Mouse (Mus musculus) liver, embryonic 11.5 days (tissue): Measurements from ENCODE around the gene Rhbdf2. TPM values are rescaled to one million over a fixed set of nuclear protein-coding genes. Genes with fewer than 3 reads are reported as not detected.

ENCODE experiments used
- ATAC-seq: fragments of 200-750 bp; cut with Nextera tagmentation; replicated peaks from 2 replicates; pipeline ENCODE4 v1.8.0; 2017; ENCODE audit warnings: moderate number of reproducible peaks, mild to moderate bottlenecking, moderate TSS enrichment, moderate library complexity; ENCODE audit not compliant: low FRiP score
- DNase-seq: peaks from one replicate; pipeline ENCODE4 v3.0.0-alpha.2; 2017; ENCODE audit warnings: low spot score
- H3K27ac ChIP-seq: fragments of 300-500 bp; sonication (generic); 2 replicates; pipeline ENCODE4 v1.5.1; 2014; ENCODE audit warnings: mild to moderate bottlenecking, low read depth, low read length, control low read depth
- H3K27me3 ChIP-seq: fragments of 300-500 bp; sonication (generic); replicated peaks from 2 replicates; pipeline ENCODE4 v1.6.1; 2014; ENCODE audit warnings: low read length, mixed read lengths; ENCODE audit not compliant: control insufficient read depth, insufficient read depth
- H3K36me3 ChIP-seq: fragments of 300-500 bp; sonication (generic); 2 replicates; pipeline ENCODE4 v1.6.1; 2014; ENCODE audit warnings: mild to moderate bottlenecking, low read length, moderate library complexity, mixed read lengths; ENCODE audit not compliant: control insufficient read depth, insufficient read depth
- H3K4me1 ChIP-seq: fragments of 300-500 bp; sonication (generic); replicated peaks from 2 replicates; pipeline ENCODE4 v1.6.1; 2014; ENCODE audit warnings: low read length, mixed read lengths; ENCODE audit not compliant: control insufficient read depth, insufficient read depth
- H3K4me2 ChIP-seq: fragments of 300-500 bp; sonication (generic); 2 replicates; pipeline ENCODE4 v1.6.1; 2014; ENCODE audit warnings: mild to moderate bottlenecking, control low read depth, moderate library complexity
- H3K4me3 ChIP-seq: fragments of 300-500 bp; sonication (generic); 2 replicates; pipeline ENCODE4 v1.5.1; 2014; ENCODE audit warnings: low read depth, low read length, control low read depth
- H3K9ac ChIP-seq: fragments of 300-500 bp; sonication (generic); 2 replicates; pipeline ENCODE4 v1.6.1; 2014; ENCODE audit warnings: low read depth, low read length, control low read depth
- H3K9me3 ChIP-seq: fragments of 300-500 bp; sonication (generic); 2 replicates; pipeline ENCODE4 v1.6.1; 2016; ENCODE audit warnings: low read length, inconsistent platforms, mixed read lengths; ENCODE audit not compliant: control insufficient read depth
- WGBS: fragments of 180-500 bp; shearing (Covaris S2); extraction: QIAGEN DNeasy Blood & Tissue Kit; methylation state at CpG from one replicate; pipeline ENCODE4 v1.1.7; 2014; 5-methylcytosine and 5-hydroxymethylcytosine counted together
- polyA plus RNA-seq: library from polyadenylated mRNA; unstranded; fragments of >200 nt; fragmentation: Nextera tagmentation; extraction: Ambion mirVana; gene quantifications from 2 replicates; pipeline ENCODE4 v1.2.1, GENCODE M21; 2014

The Rhbdf2 gene
- polyA plus RNA-seq, 1 experiment from 2014 or later = 10.6 TPM

GRCm38 (mm10) chr11:116665289-116665688 lies 38.5 kb upstream of the Rhbdf2 start:
- no peak overlapping the region for H3K9ac ChIP-seq
- no peak overlapping the region for H3K4me2 ChIP-seq
- DNase-seq (no peak), ATAC-seq (no peak)
- H3K4me1 ChIP-seq = peaks cover 31% of the 10 kb centered on the region
- H3K4me3 ChIP-seq = no peak overlapping the region
- no peak overlapping the region for H3K27ac ChIP-seq
- peaks cover 18% of the 10 kb centered on the region for H3K27me3 ChIP-seq
- H3K9me3 ChIP-seq = no peaks in the 10 kb centered on the region
- no peaks in the 10 kb centered on the region for H3K36me3 ChIP-seq
- WGBS = 69% methylated on average over 10 of the region's 10 CpGs

- 58% methylated on average over 8 of the region's 8 CpGs for WGBS
- no peak overlapping the region for H3K27ac ChIP-seq
- no peak overlapping the region for H3K4me3 ChIP-seq
- H3K9me3 ChIP-seq = no peaks in the 10 kb centered on the region
- no peak for ATAC-seq
- no peak overlapping the region for H3K9ac ChIP-seq
- no peaks in the 10 kb centered on the region for H3K36me3 ChIP-seq
- H3K4me2 ChIP-seq = no peak overlapping the region
- H3K27me3 ChIP-seq = peaks cover 18% of the 10 kb centered on the region
- H3K4me1 ChIP-seq = peaks cover 36% of the 10 kb centered on the region
- no peak for DNase-seq
Observed at GRCm38 (mm10) chr11:116661948-116662377, 35.1 kb upstream of the Rhbdf2 start.

GRCm38 (mm10) chr11:116661291-116661947 lies 34.6 kb upstream of the Rhbdf2 start:
- DNase-seq (no peak), ATAC-seq (no peak)
- H3K27me3 ChIP-seq = peaks cover 18% of the 10 kb centered on the region
- H3K27ac ChIP-seq = no peak overlapping the region
- WGBS = 29% methylated on average over 13 of the region's 13 CpGs
- no peak overlapping the region for H3K9ac ChIP-seq
- no peaks in the 10 kb centered on the region for H3K36me3 ChIP-seq
- no peak overlapping the region for H3K4me3 ChIP-seq
- H3K4me1 ChIP-seq = peaks cover 37% of the 10 kb centered on the region
- no peak overlapping the region for H3K4me2 ChIP-seq
- H3K9me3 ChIP-seq = no peaks in the 10 kb centered on the region

- DNase-seq = no peak
- peaks cover 35% of the 10 kb centered on the region for H3K4me1 ChIP-seq
Observed at GRCm38 (mm10) chr11:116660181-116660580, 33.4 kb upstream of the Rhbdf2 start.

GRCm38 (mm10) chr11:116659027-116659621 lies 32.3 kb upstream of the Rhbdf2 start:
- no peak overlapping the region for H3K4me3 ChIP-seq
- WGBS = 70% methylated on average over 15 of the region's 15 CpGs
- H3K4me1 ChIP-seq = peaks cover 36% of the 10 kb centered on the region
- no peak overlapping the region for H3K9ac ChIP-seq
- H3K9me3 ChIP-seq = no peaks in the 10 kb centered on the region
- ATAC-seq (no peak), DNase-seq (no peak)
- H3K4me2 ChIP-seq = no peak overlapping the region
- no peaks in the 10 kb centered on the region for H3K36me3 ChIP-seq
- no peak overlapping the region; the same call in 1 of the 2 replicates for H3K27ac ChIP-seq
- H3K27me3 ChIP-seq = peaks cover 30% of the 10 kb centered on the region

More at GRCm38 (mm10) chr11:116660181-116660580, 33.4 kb upstream of the Rhbdf2 start:
- Histone ChIP-seq H3K4me3 (no peak overlapping the region), H3K9me3 (no peaks in the 10 kb centered on the region), H3K36me3 (no peaks in the 10 kb centered on the region), H3K9ac (no peak overlapping the region), H3K27me3 (peaks cover 20% of the 10 kb centered on the region), H3K27ac (no peak overlapping the region), H3K4me2 (no peak overlapping the region)
- 72% methylated on average over 9 of the region's 9 CpGs for WGBS
- no peak for ATAC-seq

- Histone ChIP-seq H3K27ac (peak overlapping the region; percentile 65), H3K9ac (peak overlapping the region; percentile 44), H3K27me3 (peaks cover 34% of the 10 kb centered on the region), H3K9me3 (no peaks in the 10 kb centered on the region), H3K4me3 (no peak overlapping the region), H3K36me3 (no peaks in the 10 kb centered on the region), H3K4me1 (peaks cover 37% of the 10 kb centered on the region), H3K4me2 (peak overlapping the region; percentile 57; the same call in 1 of the 2 replicates)
- no peak for ATAC-seq
- DNase-seq = no peak
- 67% methylated on average over 10 of the region's 10 CpGs for WGBS
Observed at GRCm38 (mm10) chr11:116658238-116658637, 31.4 kb upstream of the Rhbdf2 start.

GRCm38 (mm10) chr11:116657311-116658223 lies 30.7 kb upstream of the Rhbdf2 start:
- peaks cover 31% of the 10 kb centered on the region for H3K4me1 ChIP-seq
- DNase-seq = peak; percentile 79
- ATAC-seq = peak; percentile 95

GRCm38 (mm10) chr11:116656348-116657191 lies 29.8 kb upstream of the Rhbdf2 start:
- Histone ChIP-seq H3K36me3 (no peaks in the 10 kb centered on the region), H3K9me3 (no peaks in the 10 kb centered on the region), H3K4me2 (peak overlapping the region; percentile 57), H3K9ac (peak overlapping the region; percentile 20), H3K27me3 (peaks cover 41% of the 10 kb centered on the region), H3K4me1 (peaks cover 34% of the 10 kb centered on the region), H3K27ac (no peak overlapping the region; the same call in 1 of the 2 replicates), H3K4me3 (no peak overlapping the region)
- 83% methylated on average over 16 of the region's 16 CpGs for WGBS
- DNase-seq (no peak), ATAC-seq (no peak)

More at GRCm38 (mm10) chr11:116657311-116658223, 30.7 kb upstream of the Rhbdf2 start:
- peak overlapping the region; percentile 27 for H3K4me3 ChIP-seq
- peak overlapping the region; percentile 65 for H3K27ac ChIP-seq
- peaks cover 39% of the 10 kb centered on the region for H3K27me3 ChIP-seq
- WGBS = 9% methylated on average over 22 of the region's 22 CpGs
- H3K4me2 ChIP-seq = peak overlapping the region; percentile 57
- peak overlapping the region; percentile 44 for H3K9ac ChIP-seq
- no peaks in the 10 kb centered on the region for H3K36me3 ChIP-seq
- H3K9me3 ChIP-seq = no peaks in the 10 kb centered on the region
